Mouse (Mus musculus): Measurements from ENCODE around the gene Gbp10. TPM values are rescaled to one million over a fixed set of nuclear protein-coding genes. Genes with fewer than 3 reads are reported as not detected.
"Not testable (repeated sequence)": the region's sequence is repeated elsewhere in the genome, so short reads cannot be mapped to it uniquely, and the experiment has no call there.

The Gbp10 gene
- under 1 TPM; 0.36 to 0.88 TPM for total RNA-seq (2021)
- long read RNA-seq, experiment 1, result 0 reads
- long read RNA-seq, experiment 2, result 0 reads

- peak; percentile 19 for DNase-seq
Observed at GRCm38 (mm10) chr5:105239483-105240047, at the start of gene Gbp10. Gene Gbp10, minus strand, starts transcription at chr5:105239533.

DNA sequence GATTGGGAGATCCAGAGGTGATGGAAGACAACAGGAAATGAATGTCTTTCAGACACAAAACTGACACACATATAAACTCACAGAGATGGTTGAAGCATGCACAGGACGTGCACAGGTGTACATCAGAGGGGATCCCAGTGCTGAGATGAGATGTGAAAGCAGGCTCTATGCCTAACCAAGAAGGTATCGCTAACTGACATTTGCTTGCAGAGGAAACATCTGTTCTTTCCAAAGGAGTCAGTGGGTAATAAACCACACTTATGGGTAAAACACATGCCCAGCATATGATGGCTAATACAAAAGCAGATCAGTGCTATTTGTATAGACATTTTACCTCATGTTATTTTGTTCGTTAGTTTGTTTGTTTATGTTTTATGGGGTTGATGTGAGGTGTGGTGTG lies 21.3 kb upstream of the Gbp10 start:
- not testable (repeated sequence) for DNase-seq

DNA sequence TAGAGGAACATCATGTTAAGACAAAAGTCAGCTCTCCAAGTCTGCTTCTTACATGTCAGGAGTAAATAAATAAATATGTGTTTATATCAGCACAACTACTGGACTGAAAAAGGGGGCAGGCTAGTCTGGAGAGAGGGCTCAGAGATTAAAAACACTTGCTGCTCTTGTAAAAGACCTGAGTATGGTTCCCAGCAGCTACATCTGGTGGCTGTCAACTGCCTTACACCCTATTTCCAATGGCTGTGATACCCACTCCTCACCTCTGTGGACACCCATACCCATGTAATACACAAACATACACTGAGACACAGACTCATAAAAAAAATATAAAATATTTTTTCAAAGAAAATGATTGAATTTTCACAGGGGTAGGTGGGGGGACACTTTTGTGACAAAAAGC lies 13.2 kb upstream of the Gbp10 start:
- no peak for DNase-seq

DNA sequence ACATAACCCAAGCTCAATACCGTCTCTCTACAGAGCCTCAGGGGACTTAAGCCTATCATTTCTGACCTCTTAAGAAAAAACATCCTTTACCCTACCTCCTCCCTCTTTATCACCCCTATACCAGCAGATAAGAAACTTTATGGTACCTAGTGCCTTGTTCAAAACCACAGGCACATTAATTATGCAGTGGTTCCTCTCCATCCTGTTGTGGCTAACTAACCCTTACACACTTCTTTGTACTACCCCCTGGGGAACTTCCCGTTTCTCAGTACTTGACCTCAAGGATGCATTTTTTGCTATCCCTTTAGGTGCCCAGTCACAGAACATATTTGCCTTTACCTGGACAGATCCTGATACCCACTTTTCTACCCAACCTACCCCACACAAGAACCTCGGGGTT lies 5.4 kb upstream of the Gbp10 start:
- DNase-seq, result not testable (repeated sequence)

GRCm38 (mm10) chr5:105240982-105241381 lies 1.6 kb upstream of the Gbp10 start:
- DNase-seq, result not testable (repeated sequence)

- DNase-seq, result not testable (repeated sequence)
Observed at GRCm38 (mm10) chr5:105238402-105238801, 931 bp downstream of the Gbp10 start.

DNA sequence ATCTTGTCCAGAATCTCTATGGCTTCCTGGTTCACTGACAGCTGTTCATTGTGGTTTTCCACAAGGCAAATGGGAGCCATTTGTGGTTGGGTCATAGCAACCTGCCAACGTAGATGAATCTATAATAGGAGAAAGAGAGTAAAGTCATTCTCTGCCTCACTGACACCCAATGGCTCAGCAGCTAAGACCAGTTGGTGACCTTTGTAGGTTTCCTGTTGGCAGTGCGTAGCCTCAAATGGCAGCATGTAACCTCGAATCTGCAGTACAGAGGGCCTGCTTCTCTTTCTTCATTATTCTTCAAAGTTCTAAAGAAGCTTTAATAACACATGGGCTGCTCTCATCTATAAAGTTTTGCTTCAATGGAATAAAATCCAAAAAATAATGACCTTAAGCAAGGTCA lies 3.3 kb downstream of the Gbp10 start:
- not testable (repeated sequence) for DNase-seq

DNA sequence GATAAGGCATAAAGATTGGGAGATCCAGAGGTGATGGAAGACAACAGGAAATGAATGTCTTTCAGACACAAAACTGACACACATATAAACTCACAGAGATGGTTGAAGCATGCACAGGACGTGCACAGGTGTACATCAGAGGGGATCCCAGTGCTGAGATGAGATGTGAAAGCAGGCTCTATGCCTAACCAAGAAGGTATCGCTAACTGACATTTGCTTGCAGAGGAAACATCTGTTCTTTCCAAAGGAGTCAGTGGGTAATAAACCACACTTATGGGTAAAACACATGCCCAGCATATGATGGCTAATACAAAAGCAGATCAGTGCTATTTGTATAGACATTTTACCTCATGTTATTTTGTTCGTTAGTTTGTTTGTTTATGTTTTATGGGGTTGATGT lies 30.4 kb downstream of the Gbp10 start:
- not testable (repeated sequence) for DNase-seq

DNA sequence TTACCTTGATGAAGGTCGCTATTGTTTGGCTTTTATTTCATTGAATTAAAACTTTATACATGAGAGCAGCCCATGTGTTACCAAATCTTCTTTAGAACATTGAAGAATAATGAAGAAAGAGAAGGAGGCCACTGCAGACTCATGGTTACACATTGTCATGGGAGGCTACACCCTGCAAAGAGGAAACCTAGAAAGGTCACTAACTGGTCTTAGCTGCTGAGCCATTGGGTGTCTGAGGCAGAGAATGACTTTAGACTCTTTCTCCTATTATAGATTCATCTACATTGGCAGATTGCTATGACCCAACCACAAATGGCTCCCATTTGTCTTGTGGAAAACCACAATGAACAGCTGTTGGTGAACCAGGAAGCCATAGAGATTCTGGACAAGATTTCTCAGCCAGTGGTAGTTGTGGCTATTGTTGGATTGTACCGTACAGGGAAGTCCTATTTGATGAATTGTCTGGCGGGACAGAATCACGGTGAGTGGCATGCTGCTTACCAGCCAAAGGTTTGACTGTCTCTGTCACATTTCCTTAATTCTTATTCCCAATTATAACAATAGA lies 38.5 kb downstream of the Gbp10 start:
- DNase-seq, result not testable (repeated sequence)

- not testable (repeated sequence) for DNase-seq
Observed at GRCm38 (mm10) chr5:105199149-105199548, 40.2 kb downstream of the Gbp10 start.

DNA sequence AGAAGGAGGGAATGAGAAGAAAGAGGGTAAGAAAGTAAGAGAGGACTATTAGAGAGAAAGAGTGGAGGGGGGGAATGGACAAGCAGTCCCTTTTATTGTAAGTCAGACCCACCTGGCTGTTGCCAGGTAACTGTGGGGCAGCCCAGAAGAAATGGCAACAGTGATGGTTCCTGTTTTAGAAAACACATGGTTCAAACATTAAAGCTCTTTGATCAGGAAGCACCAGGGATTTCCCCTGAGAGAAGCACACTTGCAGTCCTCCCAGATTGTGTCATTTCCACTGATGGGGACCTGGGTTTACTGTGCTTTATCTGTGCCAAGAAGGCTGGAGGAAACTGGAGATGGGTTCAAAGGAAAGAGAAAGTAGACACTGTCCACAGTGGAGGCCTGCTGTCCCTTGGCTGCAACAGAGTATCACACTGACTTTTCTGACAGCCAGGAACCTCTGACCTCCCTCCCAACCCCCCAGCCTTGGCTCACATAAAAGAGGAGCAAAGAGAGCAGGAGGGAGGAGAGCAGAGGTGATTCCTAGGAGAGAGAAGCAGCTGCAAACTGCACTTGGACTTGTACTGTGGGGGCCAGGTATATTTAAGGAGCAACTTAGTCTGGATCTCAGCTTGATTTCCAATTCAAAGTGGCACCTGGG lies 41.3 kb downstream of the Gbp10 start:
- peak; percentile 8 for DNase-seq

DNA sequence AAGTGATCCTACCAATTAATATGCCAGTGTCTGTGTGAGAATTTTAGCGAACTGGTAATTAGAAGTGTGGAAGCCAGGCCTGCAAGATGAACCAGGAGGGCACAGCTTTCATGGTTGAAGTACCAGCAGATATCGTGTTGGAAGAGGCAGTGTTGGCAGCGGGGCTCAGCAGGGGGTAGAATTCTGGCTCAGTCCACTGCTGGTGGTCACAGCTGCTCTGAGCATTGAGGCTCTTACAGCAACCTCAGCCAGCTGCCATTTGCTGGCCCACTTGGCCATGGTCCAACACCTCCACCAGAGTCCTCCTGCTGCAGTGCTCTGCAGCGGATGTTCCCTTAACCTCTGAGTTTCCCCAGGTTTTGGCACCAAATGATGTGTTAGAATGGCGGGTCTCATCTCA lies 43.0 kb downstream of the Gbp10 start:
- not testable (repeated sequence) for DNase-seq

- DNase-seq, result not testable (repeated sequence)
Observed at GRCm38 (mm10) chr5:105192536-105192935, 46.8 kb downstream of the Gbp10 start.

- DNase-seq, result no peak
Observed at GRCm38 (mm10) chr5:105181446-105181845, 57.9 kb downstream of the Gbp10 start.

Other genes with a start within 250 kb of the Gbp10 start
- gene Gbp9, start 100.0 kb downstream of the Gbp10 start, total RNA-seq (2021), result 10 to 100 TPM in 1 of 2 experiments, 1 to 10 TPM in 1; 7.5 to 11.6 TPM
- 1 to 10 TPM in 1 of 2 experiments, under 1 TPM in 1; 0.99 to 1.2 TPM for gene Gbp8, start 100.0 kb downstream of the Gbp10 start, total RNA-seq (2021)
- gene Gbp4, start 99.9 kb downstream of the Gbp10 start, total RNA-seq (2021), result 1 to 10 TPM; 3.9 to 6.4 TPM
- under 1 TPM in 1 of 2 experiments, not detected in 1; 0.09 TPM for gene Gm43302, start 54.2 kb upstream of the Gbp10 start, total RNA-seq (2021)
- 1 to 10 TPM; 6.3 to 7.6 TPM for gene Gbp6, start 54.2 kb upstream of the Gbp10 start, total RNA-seq (2021)
- 10 to 100 TPM; 62.8 to 66.4 TPM for gene Lrrc8b, start 176.2 kb upstream of the Gbp10 start, total RNA-seq (2021)

Data from adrenal gland, postnatal 10 days (tissue).